Mouse (Mus musculus) limb, embryonic 14.5 days (tissue): Measurements from ENCODE around the gene Prickle2. TPM values are rescaled to one million over a fixed set of nuclear protein-coding genes. Genes with fewer than 3 reads are reported as not detected.
A peak's percentile ranks its signal among the peaks of the same experiment; 100 is the strongest.

Experiments
- ATAC-seq: fragments of 200-750 bp; cut with Nextera tagmentation; 2 replicates; pipeline ENCODE4 v1.8.0; 2017; ENCODE audit warnings: low read depth, moderate number of reproducible peaks, moderate TSS enrichment; ENCODE audit not compliant: low FRiP score
- DNase-seq: peaks from one replicate; pipeline ENCODE4 v3.0.0-alpha.2; 2015; ENCODE audit warnings: low spot score
- H3K27ac ChIP-seq: fragments of 300-500 bp; sonication (generic); replicated peaks from 2 replicates; pipeline ENCODE4 v1.5.1; 2014; ENCODE audit warnings: low read depth, mild to moderate bottlenecking, low read length, moderate library complexity, mixed read lengths
- H3K27me3 ChIP-seq: fragments of 300-500 bp; sonication (generic); 2 replicates; pipeline ENCODE4 v1.6.1; 2014; ENCODE audit warnings: low read length, mixed read lengths; ENCODE audit not compliant: control insufficient read depth, insufficient read depth
- H3K36me3 ChIP-seq: fragments of 300-500 bp; sonication (generic); 2 replicates; pipeline ENCODE4 v1.6.1; 2014; ENCODE audit warnings: mild to moderate bottlenecking, low read length, moderate library complexity, mixed read lengths; ENCODE audit not compliant: control insufficient read depth, insufficient read depth
- H3K4me1 ChIP-seq: fragments of 300-500 bp; sonication (generic); 2 replicates; pipeline ENCODE4 v1.6.1; 2014; ENCODE audit warnings: antibody characterized with exemption, low read length, mixed read lengths; ENCODE audit not compliant: control insufficient read depth, insufficient read depth
- H3K4me2 ChIP-seq: fragments of 300-500 bp; sonication (generic); replicated peaks from 2 replicates; pipeline ENCODE4 v1.6.1; 2014; ENCODE audit warnings: low read depth, mild to moderate bottlenecking, low read length, moderate library complexity; ENCODE audit not compliant: severe bottlenecking
- H3K4me3 ChIP-seq: fragments of 300-500 bp; sonication (generic); replicated peaks from 2 replicates; pipeline ENCODE4 v1.5.1; 2014; ENCODE audit warnings: low read length
- H3K9ac ChIP-seq: fragments of 300-500 bp; sonication (generic); 2 replicates; pipeline ENCODE4 v1.6.1; 2014; ENCODE audit warnings: mild to moderate bottlenecking, low read depth, low read length, moderate library complexity; ENCODE audit not compliant: severe bottlenecking
- H3K9me3 ChIP-seq: fragments of 300-500 bp; sonication (generic); 2 replicates; pipeline ENCODE4 v1.6.1; 2016; ENCODE audit warnings: low read length; ENCODE audit not compliant: control insufficient read depth
- POLR2A ChIP-seq: fragments of 200-500 bp; IDR thresholded peaks from 2 replicates; pipeline ENCODE4 v1.8.0; 2012; ENCODE audit warnings: inconsistent platforms, mild to moderate bottlenecking, moderate library complexity, borderline replicate concordance; ENCODE audit not compliant: insufficient read depth, insufficient read length; ENCODE audit errors: extremely low read depth
- WGBS: fragments of 180-500 bp; shearing (Covaris S2); extraction: QIAGEN DNeasy Blood & Tissue Kit; methylation state at CpG from one replicate; pipeline ENCODE4 v1.1.7; 2014; 5-methylcytosine and 5-hydroxymethylcytosine counted together
- polyA plus RNA-seq, 2 experiments: library from polyadenylated mRNA; depleted of rRNA in 1 of 2; stranded (reverse) in 1 of 2; unstranded in 1 of 2; fragments of >200 nt; fragmentation: Nextera tagmentation in 1 of 2; extraction: Ambion mirVana in 1 of 2; gene quantifications; 2 replicates each; pipeline versions ENCODE4 v1.2.1 to v1.2.3; 2012 to 2014

Gene Prickle2
- polyA plus RNA-seq, 2 experiments, result 5.5 to 8.0 TPM

- Histone ChIP-seq H3K36me3 (no peaks in the 10 kb centered on the region), H3K9me3 (no peaks in the 10 kb centered on the region), H3K27ac (no peak overlapping the region), H3K27me3 (no peaks in the 10 kb centered on the region), H3K4me3 (no peak overlapping the region), H3K4me1 (peaks cover 3% of the 10 kb centered on the region), H3K9ac (no peak overlapping the region), H3K4me2 (no peak overlapping the region)
- 78% methylated on average over 2 of the region's 2 CpGs for WGBS
- no peak for ATAC-seq
- no peak for DNase-seq
- TF ChIP-seq POLR2A, result no peak
Measured at GRCm38 (mm10) chr6:92617183-92617582, 88.8 kb downstream of the Prickle2 start.

DNA sequence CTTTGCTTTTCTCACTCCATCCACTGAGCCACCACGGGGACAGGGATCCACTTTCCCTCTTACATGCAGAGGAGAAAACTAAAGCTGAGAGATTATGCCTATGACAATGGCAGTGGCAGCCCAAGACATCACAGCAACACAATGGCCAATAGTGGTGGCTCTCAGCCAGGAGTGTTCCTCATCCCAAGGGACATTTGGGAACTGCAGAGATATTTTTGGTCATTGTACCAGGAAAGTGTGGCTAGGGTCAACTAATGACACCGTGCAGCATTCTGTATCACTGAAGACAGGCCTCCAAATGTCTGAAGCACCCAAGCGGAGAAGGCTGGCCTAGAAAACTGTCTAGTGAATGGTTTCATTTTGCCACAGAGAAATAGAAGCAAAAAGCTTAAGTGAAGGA is 91.2 kb downstream of the Prickle2 start:
- Histone ChIP-seq H3K4me1 (peaks cover 3% of the 10 kb centered on the region; the same call in 1 of the 2 replicates), H3K4me3 (no peak overlapping the region), H3K9ac (no peak overlapping the region), H3K27ac (no peak overlapping the region), H3K4me2 (no peak overlapping the region), H3K36me3 (no peaks in the 10 kb centered on the region), H3K27me3 (no peaks in the 10 kb centered on the region), H3K9me3 (no peaks in the 10 kb centered on the region)
- ATAC-seq, result no peak
- no peak for DNase-seq
- TF ChIP-seq POLR2A, result no peak
- 90% methylated on average over 3 of the region's 3 CpGs for WGBS

- WGBS, result 81% methylated on average over 2 of the region's 2 CpGs
- TF ChIP-seq POLR2A, result no peak
- Histone ChIP-seq H3K9ac (no peak overlapping the region), H3K4me2 (no peak overlapping the region), H3K4me3 (no peak overlapping the region), H3K9me3 (no peaks in the 10 kb centered on the region), H3K27me3 (no peaks in the 10 kb centered on the region), H3K36me3 (no peaks in the 10 kb centered on the region), H3K4me1 (peaks cover 18% of the 10 kb centered on the region; the same call in 1 of the 2 replicates), H3K27ac (no peak overlapping the region)
- no peak for DNase-seq
- ATAC-seq, result no peak
Measured at GRCm38 (mm10) chr6:92612151-92612769, 93.7 kb downstream of the Prickle2 start.

DNA sequence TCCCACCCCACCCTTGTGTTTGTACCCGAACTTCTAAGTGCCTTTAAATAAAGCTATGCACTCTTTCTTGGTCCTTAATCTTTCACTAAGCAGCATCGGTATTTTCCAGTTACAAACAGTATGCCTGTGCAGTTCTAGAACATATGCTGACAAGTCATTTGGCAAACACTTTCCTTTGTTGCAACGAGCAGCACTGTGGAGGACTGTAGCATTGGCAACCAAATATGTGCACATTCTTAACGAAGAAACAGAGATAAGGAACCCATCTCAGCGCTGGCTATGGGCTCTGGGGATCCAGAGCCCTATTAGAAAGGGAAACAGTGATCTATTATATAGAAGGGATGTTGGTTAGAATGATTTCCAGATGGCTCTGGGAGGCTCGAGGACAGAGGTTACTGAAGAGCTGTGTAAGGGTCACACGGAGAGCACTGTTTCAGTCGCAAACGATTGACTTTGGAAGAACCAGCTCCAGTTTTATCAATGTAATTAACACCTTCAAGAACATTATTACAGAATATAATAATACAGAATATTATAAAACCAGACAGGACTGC is 96.2 kb downstream of the Prickle2 start:
- Histone ChIP-seq H3K4me3 (no peak overlapping the region), H3K4me1 (peaks cover 22% of the 10 kb centered on the region; the same call in 1 of the 2 replicates), H3K27me3 (no peaks in the 10 kb centered on the region), H3K4me2 (no peak overlapping the region), H3K27ac (no peak overlapping the region), H3K9me3 (no peaks in the 10 kb centered on the region), H3K9ac (no peak overlapping the region), H3K36me3 (no peaks in the 10 kb centered on the region)
- 28% methylated on average over 9 of the region's 9 CpGs for WGBS
- ATAC-seq, result no peak
- TF ChIP-seq POLR2A, result no peak
- DNase-seq, result peak; percentile 71

- ATAC-seq (no peak), DNase-seq (no peak)
- Histone ChIP-seq H3K27me3 (no peaks in the 10 kb centered on the region), H3K4me3 (no peak overlapping the region), H3K4me2 (no peak overlapping the region), H3K9ac (no peak overlapping the region), H3K4me1 (peaks cover 22% of the 10 kb centered on the region; the same call in 1 of the 2 replicates), H3K36me3 (no peaks in the 10 kb centered on the region), H3K9me3 (no peaks in the 10 kb centered on the region), H3K27ac (no peak overlapping the region)
- TF ChIP-seq POLR2A, result no peak
- 92% methylated on average over 3 of the region's 3 CpGs for whole genome bisulfite sequencing
Measured at GRCm38 (mm10) chr6:92609078-92609477, 96.9 kb downstream of the Prickle2 start.
